Mouse (Mus musculus) hindbrain, embryonic 12.5 days (tissue): ENCODE data around the gene A26c2. TPM values are rescaled to one million over a fixed set of nuclear protein-coding genes. Genes with fewer than 3 reads are reported as not detected.

Experiments
- ATAC-seq: fragments of 200-750 bp; cut with Nextera tagmentation; 2 replicates; pipeline ENCODE4 v1.8.0; 2017; ENCODE audit warnings: moderate TSS enrichment; ENCODE audit not compliant: low FRiP score
- H3K27ac ChIP-seq: fragments of 300-500 bp; sonication (generic); 2 replicates; pipeline ENCODE4 v1.5.1; 2016; ENCODE audit warnings: mild to moderate bottlenecking
- H3K27me3 ChIP-seq: fragments of 300-500 bp; sonication (generic); 2 replicates; pipeline ENCODE4 v1.6.1; 2016; ENCODE audit warnings: mild to moderate bottlenecking
- H3K36me3 ChIP-seq: fragments of 300-500 bp; sonication (generic); 2 replicates; pipeline ENCODE4 v1.6.1; 2016; ENCODE audit warnings: mild to moderate bottlenecking
- H3K4me1 ChIP-seq: fragments of 300-500 bp; sonication (generic); 2 replicates; pipeline ENCODE4 v1.6.1; 2016
- H3K4me2 ChIP-seq: fragments of 300-500 bp; sonication (generic); replicated peaks from 2 replicates; pipeline ENCODE4 v1.6.1; 2016; ENCODE audit warnings: mild to moderate bottlenecking
- H3K4me3 ChIP-seq: fragments of 300-500 bp; sonication (generic); 2 replicates; pipeline ENCODE4 v1.5.1; 2016; ENCODE audit warnings: mild to moderate bottlenecking
- H3K9ac ChIP-seq: fragments of 300-500 bp; sonication (generic); 2 replicates; pipeline ENCODE4 v1.6.1; 2016; ENCODE audit warnings: mild to moderate bottlenecking, moderate library complexity
- H3K9me3 ChIP-seq: fragments of 300-500 bp; sonication (generic); replicated peaks from 2 replicates; pipeline ENCODE4 v1.6.1; 2016; ENCODE audit warnings: mild to moderate bottlenecking
- WGBS: fragments of 180-500 bp; shearing (Covaris S2); methylation state at CpG from one replicate; pipeline ENCODE4 v1.1.7; 2016; 5-methylcytosine and 5-hydroxymethylcytosine counted together
- polyA plus RNA-seq: library from polyadenylated mRNA; unstranded; fragments of >200 nt; fragmentation: Nextera tagmentation; extraction: Ambion mirVana; gene quantifications from 2 replicates; pipeline ENCODE4 v1.2.1, GENCODE M21; 2016

The A26c2 gene
- polyA plus RNA-seq = not detected in 2 replicates

DNA sequence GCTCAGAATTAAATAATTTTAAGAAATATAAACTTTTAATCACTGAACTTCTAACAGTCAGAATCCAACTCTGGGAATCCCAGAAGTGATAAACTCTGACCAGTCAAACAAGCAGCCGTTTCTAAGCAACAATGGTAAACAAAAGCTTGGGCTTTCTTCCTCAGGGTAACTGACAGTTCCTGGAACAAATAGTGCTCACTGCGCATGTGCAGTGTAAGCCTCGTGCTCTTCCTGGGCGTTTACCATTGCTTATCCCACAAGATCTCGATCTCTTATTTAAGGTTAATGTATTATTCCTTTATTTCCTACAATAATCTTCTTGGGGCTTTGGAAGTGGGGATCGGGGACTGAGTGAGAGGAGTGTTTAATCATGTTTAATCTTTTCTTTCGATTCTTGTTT lies at the start of gene A26c2:
Gene A26c2, minus strand, starts transcription at position 101 of the 400 bp plus-strand sequence.
- Histone ChIP-seq H3K27me3 (no peaks in the 10 kb centered on the region), H3K9me3 (peaks cover 13% of the 10 kb centered on the region; the same call in 1 of the 2 replicates), H3K27ac (no peak within 1 kb of the TSS), H3K4me2 (no peak within 1 kb of the TSS), H3K9ac (no peak within 1 kb of the TSS), H3K4me3 (no peak within 1 kb of the TSS), H3K36me3 (no peaks in the 10 kb centered on the region), H3K4me1 (no peaks in the 10 kb centered on the region)
- 82% methylated on average over 7 of the region's 7 CpGs for WGBS
- no peak for ATAC-seq

DNA sequence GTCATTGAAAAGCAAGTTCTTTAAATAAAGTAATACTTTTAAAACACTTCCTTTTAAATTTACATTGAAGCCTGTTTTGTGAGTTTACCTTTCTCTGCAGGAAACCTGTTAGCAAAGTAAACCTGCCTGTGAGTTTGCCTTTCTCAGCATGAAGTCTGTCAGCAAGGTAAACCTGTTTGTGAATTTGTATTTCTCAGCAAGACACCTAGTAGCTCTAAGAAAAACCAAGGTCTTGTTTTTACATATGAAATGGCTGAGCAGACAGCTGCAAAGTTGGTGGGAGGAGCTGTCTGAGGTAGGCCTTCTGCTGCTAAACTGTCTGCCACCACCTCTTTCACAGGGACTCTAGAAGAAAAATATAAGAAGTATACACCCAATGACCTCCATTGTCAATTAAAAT lies 28.0 kb upstream of the A26c2 start:
- Histone ChIP-seq H3K4me1 (no peaks in the 10 kb centered on the region), H3K27me3 (no peaks in the 10 kb centered on the region), H3K9me3 (peaks cover 15% of the 10 kb centered on the region), H3K4me3 (no peak overlapping the region), H3K27ac (no peak overlapping the region), H3K36me3 (no peaks in the 10 kb centered on the region), H3K9ac (no peak overlapping the region), H3K4me2 (no peak overlapping the region)
- ATAC-seq = no peak
